Mouse (Mus musculus): ENCODE data around the gene Ncbp1.

DNA sequence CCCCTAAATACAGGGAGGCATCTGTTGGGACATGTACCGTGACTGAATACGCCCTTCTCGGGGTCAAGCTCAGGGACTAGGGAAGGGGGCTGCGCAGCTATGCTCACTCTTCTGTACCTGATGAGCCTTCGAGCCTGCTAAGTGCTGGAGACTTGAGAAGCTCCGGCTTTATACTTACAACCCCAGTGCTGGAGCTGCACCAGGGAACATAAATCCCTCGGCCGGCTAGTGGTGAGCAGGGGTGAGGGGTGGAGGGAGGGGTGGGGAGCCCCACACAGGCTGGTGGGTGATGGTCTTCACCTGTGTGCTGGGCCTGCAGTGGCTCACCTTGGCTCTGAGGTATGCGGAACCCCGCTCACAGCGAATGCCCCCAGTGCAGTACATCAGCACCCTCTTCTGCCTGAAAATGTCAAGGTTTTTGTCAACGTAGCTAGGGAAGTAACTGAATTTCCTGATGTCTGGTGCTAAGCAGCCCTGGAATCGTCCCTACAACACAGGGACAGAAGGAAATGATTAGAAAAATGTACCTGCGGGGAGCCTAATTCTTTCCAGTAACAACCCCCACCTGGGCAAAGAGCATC lies 18.8 kb upstream of the Ncbp1 start:
- no peak for TF ChIP-seq CTCF (IDR thresholded peaks at IDR 0.05; ENCODE audit: low read depth, low read length)
- no peak for TF ChIP-seq POLR2A (IDR thresholded peaks at IDR 0.05; ENCODE audit: insufficient read depth, low read length)
